9 mouse cellular contexts compared by ENCODE assay signal in the genomic region with DNA sequence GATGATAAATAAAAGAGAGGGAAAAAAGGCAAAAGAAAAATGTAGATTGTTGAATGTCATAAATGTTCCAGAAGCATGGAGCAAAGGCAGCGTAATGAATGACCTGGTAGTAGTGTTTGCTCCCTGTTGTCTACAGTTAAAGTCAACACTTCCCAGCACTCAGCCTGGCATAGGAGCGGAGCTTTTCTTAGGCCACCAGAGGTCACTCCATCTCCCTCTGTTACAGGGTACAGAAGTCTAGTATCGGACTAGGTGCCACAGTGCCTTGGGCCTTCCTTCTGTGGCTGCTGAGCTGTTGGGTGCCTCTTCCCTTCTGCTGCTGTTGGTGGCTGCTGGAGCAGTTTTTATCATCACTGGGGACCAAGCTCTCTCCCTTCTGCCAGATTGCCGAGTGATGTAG. TPM values are rescaled to one million over a fixed set of nuclear protein-coding genes. Genes with fewer than 3 reads are reported as not detected.
DNase-seq lines count a peak whose midpoint lies in the region; ATAC-seq and TF ChIP-seq lines count a peak whose summit lies in the region.
"Had no signal": no experiment of that assay in that cellular context is flagged by ENCODE, and none has a peak within 500 bp of the region (broad histone marks: within the 10 kb centered on the region; RNA-seq: fewer than 3 reads in every experiment).

No protein-coding gene starts in this region.

- no peak overlapping the region for H3K9ac ChIP-seq in kidney, embryonic 15.5 days

- no peak for ATAC-seq in kidney, embryonic 15.5 days (replicated peaks; ENCODE audit: low FRiP score)
- peak; percentile 84 for ATAC-seq in common myeloid progenitor, adult 5-6 weeks (replicated peaks; ENCODE audit: low read depth, poor library complexity, severe bottlenecking)
- no peak for ATAC-seq in monocyte, adult 5-6 weeks (replicated peaks; ENCODE audit: insufficient number of reproducible peaks, low FRiP score, low TSS enrichment, poor library complexity, severe bottlenecking)

- 45% methylated on average over 4 of the region's 4 CpGs for WGBS in kidney, adult 2 months
- 61% methylated on average over 4 of the region's 4 CpGs for WGBS in kidney, embryonic 15.5 days

- H3K4me3 ChIP-seq in kidney, adult 2 months (ENCODE audit: insufficient read depth, low read depth, low read length), result no peak overlapping the region
- H3K4me3 ChIP-seq in kidney, embryonic 15.5 days (replicated peaks), result no peak overlapping the region

- no peak overlapping the region for H3K4me2 ChIP-seq in kidney, embryonic 15.5 days

- peak; percentile 33 to 59 for DNase-seq in adrenal gland, adult (ENCODE audit: inconsistent age in 2 of 2, low spot score in 1 of 2)
- no peak for DNase-seq in adrenal gland, postnatal 4 days (ENCODE audit: low spot score in 2 of 2)
- DNase-seq in kidney, adult 2 months, result peak; percentile 56
- DNase-seq in lung, postnatal 25 days (ENCODE audit: low spot score), result peak; percentile 46
- no peak for DNase-seq in MN1 (ENCODE audit: low spot score)

- no peaks in the 10 kb centered on the region for H3K27me3 ChIP-seq in kidney, adult 2 months (replicated peaks; ENCODE audit: control insufficient read depth, insufficient read depth, low read length)
- no peaks in the 10 kb centered on the region for H3K27me3 ChIP-seq in kidney, embryonic 15.5 days

- no peak overlapping the region for H3K27ac ChIP-seq in kidney, adult 2 months (ENCODE audit: insufficient read depth, low read depth, low read length)
- no peak overlapping the region for H3K27ac ChIP-seq in kidney, embryonic 15.5 days

- H3K4me1 ChIP-seq in kidney, adult 2 months (ENCODE audit: control insufficient read depth, insufficient read depth, low read length), result no peaks in the 10 kb centered on the region
- no peaks in the 10 kb centered on the region for H3K4me1 ChIP-seq in kidney, embryonic 15.5 days

- no peaks in the 10 kb centered on the region for H3K9me3 ChIP-seq in kidney, embryonic 15.5 days (replicated peaks)

- TF ChIP-seq CTCF in kidney, adult 2 months (conservative IDR thresholded peaks at IDR 0.05; ENCODE audit: insufficient read depth, insufficient read length, low read depth, low read length), result peak; percentile 69

- TF ChIP-seq POLR2A in kidney, adult 2 months (IDR thresholded peaks at IDR 0.05; ENCODE audit: low read depth, low read length), result no peak

- no peaks in the 10 kb centered on the region for H3K36me3 ChIP-seq in kidney, adult 2 months (ENCODE audit: control insufficient read depth, insufficient read depth, low read length)
- no peaks in the 10 kb centered on the region for H3K36me3 ChIP-seq in kidney, embryonic 15.5 days

RNA-seq across cellular contexts. Expression of a gene that starts 8.2 kb away (rescaled TPM):
- total RNA-seq in adrenal gland, postnatal 4 days (2021), result 10 to 100 TPM; 47.0 to 53.5 TPM
- 15.8 and 16.5 TPM in 2 replicates for polyA plus RNA-seq in kidney, adult 2 months (2012; rRNA removed)
- 42.5 and 46.8 TPM in 2 replicates for polyA plus RNA-seq in kidney, embryonic 15.5 days (2015; fragmentation: Nextera tagmentation; extraction: Ambion mirVana)
- 20.8 and 24.1 TPM in 2 replicates for total RNA-seq in common myeloid progenitor, adult 5-6 weeks (2017)
- 59.0 to 64.4 TPM (median 63.3 TPM) in 3 replicates for total RNA-seq in monocyte, adult 5-6 weeks (2017)

RNA-seq across cellular contexts. Expression of a gene that starts 29.4 kb away (rescaled TPM):
- total RNA-seq in adrenal gland, postnatal 4 days (2021), result 1 to 10 TPM; 2.3 to 3.2 TPM
- 1.5 TPM in 2 replicates for polyA plus RNA-seq in kidney, adult 2 months (2012; rRNA removed)
- polyA plus RNA-seq in kidney, embryonic 15.5 days (2015; fragmentation: Nextera tagmentation; extraction: Ambion mirVana), result 5.7 and 6.3 TPM in 2 replicates
- not detected in 2 replicates for total RNA-seq in common myeloid progenitor, adult 5-6 weeks (2017)
- total RNA-seq in monocyte, adult 5-6 weeks (2017), result not detected in 3 replicates
- total RNA-seq: heart, postnatal 36 days had no signal

RNA-seq across cellular contexts. Expression of a gene that starts 40.3 kb away (rescaled TPM):
- total RNA-seq in adrenal gland, postnatal 4 days (2021), result 100 to 1,000 TPM; 170 to 195 TPM
- polyA plus RNA-seq in kidney, adult 2 months (2012; rRNA removed), result 99.5 and 147 TPM in 2 replicates
- polyA plus RNA-seq in kidney, embryonic 15.5 days (2015; fragmentation: Nextera tagmentation; extraction: Ambion mirVana), result 314 and 337 TPM in 2 replicates
- 103 and 129 TPM in 2 replicates for total RNA-seq in common myeloid progenitor, adult 5-6 weeks (2017)
- total RNA-seq in monocyte, adult 5-6 weeks (2017), result 58.3 to 116 TPM (median 73.9 TPM) in 3 replicates

Comparison
In these comparisons a context has a peak if more than half of its experiments do, and no peak if none do; other contexts are left out.
1. DNase-seq: peak in adrenal gland, adult (2 of 2), kidney, adult 2 months (single experiment) and lung, postnatal 25 days (single experiment); none in adrenal gland, postnatal 4 days (0 of 2) and MN1 (single experiment).